Mouse (Mus musculus) T-helper 17 cell (primary cell): ENCODE measurements at regions not wholly inside any gene's neighbourhood (a gene's known extent, or its start where the extent isn't known, plus 50 kb on each side); places are given as distances from the start of the nearest gene placed in this dataset.

Experiments
- in situ Hi-C, 2 experiments: fragments of 300-600 bp; cut with MboI, MseI; formaldehyde crosslinking; loops; 1 replicate in 1 of 2; 2 replicates in 1 of 2; pipeline ENCODE4 v1.15.1; 2025; ENCODE audit warnings: high pct_unique_total_duplicates in 2 of 2

DNA sequence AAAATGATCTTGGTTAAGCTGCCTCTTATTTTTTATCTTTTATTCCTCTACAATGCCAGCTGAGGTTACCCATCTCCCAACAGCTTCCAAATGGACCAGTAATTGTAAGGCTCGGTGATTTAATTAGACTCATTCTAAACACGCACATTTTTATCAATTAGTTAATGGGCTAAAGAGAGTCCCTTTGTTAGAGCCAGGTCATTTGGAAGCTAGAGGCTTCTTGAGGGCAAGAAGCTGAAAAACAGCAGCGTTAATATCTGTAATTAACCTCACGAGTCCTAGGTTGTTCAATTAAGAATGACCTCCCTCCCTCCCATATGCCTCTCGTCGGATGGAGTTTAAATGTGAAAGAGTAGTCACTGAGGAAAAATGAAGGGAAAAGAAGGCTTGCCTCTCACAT lies 66.5 kb downstream of the Otx2 start:
- in situ Hi-C loops, result no loop called here

DNA sequence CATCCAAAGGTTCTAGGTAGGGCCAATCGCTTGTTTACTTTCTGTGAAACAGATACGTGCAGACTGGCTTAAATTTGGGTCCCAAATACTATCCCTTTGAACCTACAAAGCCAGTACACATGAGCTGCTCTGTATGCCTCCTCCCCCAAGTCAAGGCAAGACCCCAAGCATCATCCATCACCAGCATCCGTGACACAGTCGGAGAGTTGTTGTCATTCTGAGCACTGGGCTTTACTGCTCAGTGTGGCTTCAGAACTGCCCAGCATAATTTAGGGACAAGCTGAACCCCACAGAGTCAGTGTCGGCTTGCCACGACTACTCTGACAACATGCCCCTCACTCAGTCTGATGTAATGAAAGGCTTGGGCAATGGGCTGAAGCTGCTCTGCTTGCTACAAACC lies 70.1 kb downstream of the Otx2 start:
- in situ Hi-C loops, result no loop called here

DNA sequence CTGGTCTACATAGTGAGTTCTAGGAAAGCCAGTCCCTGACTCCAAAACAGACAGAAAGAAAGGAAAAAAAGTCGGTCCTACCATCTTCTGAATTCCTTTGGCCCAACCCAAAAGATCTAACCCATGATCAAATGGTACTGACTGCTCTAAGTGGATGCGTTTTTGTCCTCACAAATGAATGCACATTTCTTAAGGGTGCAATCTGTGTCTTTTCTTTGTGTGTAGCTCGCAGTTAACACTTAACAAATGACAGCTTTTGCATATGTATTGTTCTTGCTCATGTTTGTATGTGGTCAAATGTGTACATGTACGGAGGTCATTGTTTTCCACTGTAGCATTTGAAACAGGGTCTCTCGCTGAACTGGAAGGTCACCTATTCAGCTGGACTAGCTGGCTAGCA lies 79.3 kb downstream of the Otx2 start:
- in situ Hi-C loops, result no loop called here

DNA sequence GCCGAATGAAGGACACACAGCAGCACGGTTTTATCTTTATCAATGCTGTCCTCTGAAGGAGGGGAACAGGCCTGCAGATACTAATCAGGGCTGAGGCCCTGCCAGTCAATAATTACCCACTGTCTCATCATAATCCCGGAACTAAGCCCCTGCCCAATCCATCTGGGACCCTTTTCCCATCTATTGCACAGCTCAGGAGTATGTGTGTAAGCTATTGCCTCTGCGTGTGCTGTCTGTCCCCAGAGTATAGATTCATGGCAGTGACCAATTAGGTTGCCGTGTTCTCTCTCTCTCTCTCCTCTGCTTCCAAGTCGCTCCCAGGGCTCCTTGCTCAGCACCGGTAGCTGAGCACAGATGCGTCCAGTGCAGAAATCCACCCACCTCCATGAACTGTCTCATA lies 80.3 kb downstream of the Otx2 start:
- in situ Hi-C loops, result no loop called here

DNA sequence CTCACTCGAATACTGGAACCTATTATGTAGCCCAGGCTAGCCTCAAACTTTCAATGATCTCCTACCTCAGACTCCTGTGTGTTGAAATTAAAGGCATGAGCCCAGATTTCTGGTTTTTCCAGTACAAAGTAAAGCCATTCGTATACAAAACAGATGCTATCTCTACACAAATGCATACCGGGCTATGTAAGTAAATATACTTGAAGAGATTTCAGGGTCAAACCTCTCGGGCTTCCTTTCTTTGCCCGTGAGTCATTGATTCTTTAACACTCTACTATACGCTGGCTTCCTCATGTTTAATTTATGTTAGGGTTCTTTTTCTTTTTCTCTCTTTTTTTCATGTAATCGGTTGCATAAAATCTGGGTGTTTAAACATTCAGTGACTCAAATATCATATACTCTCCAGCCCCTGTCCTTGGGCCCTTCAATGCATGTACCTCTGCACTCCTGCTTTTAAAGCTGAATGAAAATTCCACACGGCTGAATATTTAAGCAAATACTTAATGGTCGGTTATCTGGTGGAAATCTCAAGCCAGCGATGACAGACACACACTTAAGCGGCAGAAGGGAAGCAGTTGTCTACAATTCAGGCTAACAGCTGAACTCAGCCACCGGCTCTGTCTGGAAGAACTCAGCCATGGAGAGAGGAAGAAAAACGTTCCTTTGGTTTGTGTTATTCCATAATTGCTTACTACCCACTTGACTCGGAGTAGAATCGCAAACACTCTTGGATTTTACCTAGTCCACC lies 82.0 kb downstream of the Otx2 start:
- in situ Hi-C loops, result no loop called here

DNA sequence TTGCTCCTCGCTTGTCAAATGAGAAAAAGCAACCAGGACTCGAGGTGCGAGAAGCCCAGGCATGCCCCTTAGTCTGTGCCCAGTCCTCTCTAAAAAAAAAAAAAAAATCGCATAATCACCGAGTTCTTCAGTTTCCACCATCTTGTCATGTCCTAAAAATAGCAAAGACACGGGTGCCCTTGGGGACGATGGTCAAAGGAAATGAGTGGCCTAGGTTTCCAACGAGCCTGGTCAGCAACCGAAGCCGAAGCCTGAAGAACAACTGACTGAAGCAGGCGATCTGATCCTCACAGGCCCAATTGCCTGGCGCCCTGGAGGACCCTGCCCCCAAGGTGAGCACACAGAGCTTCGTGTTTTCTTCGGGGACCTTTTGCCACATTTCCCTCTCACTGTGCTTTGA lies 83.2 kb downstream of the Otx2 start:
- in situ Hi-C loops, result no loop called here

DNA sequence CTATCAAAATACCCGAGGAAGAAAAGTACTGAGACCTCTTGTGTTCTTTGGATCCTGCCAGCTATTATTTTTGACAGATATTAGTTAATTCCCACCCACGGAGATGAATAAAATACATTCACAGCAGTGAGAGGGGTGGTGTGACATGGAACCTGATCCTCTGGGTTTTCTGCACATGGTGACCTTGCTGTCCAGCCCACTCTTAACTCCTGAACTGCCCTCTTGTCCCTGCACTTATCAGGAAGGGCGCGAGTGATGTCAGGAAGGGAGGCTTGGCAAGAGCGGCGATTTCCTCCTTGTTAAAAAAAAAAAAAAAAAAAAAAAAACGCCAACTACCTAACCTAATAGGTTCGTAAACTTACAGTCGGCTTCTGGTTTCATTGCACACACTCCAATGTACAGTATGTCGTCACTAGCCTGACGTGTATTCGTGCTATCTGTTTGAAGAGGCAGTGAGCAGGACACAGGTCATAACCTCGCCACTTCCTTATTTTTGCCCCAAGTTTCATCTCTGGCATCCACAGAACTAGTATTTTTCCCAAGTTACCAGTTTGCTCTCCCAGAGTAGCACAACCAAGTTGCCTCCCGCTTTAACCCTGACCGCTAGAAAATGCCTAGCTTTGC lies 83.8 kb downstream of the Otx2 start:
- in situ Hi-C loops, result loop anchor here in 1 of 2 experiments (10.0 kb wide), 1 partner anchor 525 kb away; no protein-coding TSS in a partner anchor

DNA sequence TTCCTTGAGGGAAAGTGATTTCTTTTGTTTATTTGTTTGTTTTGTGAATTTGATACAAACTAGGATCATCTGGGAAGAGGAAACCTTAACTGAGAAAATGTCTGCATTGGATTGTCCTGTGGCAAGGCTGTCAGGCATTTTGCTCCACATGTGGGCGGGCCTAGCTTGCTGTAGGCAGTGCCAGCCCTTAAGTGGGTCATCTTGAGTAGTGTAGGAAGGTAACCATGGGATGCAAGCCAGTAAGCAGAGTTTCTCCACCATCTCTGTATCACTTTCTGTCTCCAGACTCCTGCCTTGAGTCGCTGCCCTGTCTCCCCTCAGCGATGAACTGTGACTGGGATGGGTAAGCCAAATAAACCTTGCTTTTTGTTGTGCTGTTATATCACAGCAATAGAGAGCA lies 87.8 kb downstream of the Otx2 start:
- in situ Hi-C loops, result loop anchor here in 1 of 2 experiments (10.0 kb wide), 1 partner anchor 529 kb away; no protein-coding TSS in a partner anchor

DNA sequence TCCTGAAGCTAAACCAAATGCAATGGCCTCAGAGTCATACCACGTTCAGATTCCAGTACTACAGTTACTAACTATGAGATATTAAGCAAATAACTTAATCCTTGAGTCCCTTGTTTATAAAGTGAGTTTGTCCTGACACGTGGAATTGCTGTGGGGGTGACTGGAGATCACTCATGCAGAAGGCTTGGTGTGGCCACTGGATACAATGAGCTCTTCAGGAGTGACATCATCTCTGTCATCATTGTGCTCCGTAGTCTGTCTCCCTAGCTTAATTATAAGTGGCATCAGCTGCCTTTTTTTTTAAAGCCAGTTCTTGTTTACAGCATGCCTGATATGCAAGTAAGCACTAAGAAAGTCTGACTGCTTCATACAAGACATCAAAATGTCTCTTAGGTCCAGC lies 89.0 kb downstream of the Otx2 start:
- in situ Hi-C loops, result loop anchor here in 1 of 2 experiments (10.0 kb wide), 1 partner anchor 530 kb away; no protein-coding TSS in a partner anchor

DNA sequence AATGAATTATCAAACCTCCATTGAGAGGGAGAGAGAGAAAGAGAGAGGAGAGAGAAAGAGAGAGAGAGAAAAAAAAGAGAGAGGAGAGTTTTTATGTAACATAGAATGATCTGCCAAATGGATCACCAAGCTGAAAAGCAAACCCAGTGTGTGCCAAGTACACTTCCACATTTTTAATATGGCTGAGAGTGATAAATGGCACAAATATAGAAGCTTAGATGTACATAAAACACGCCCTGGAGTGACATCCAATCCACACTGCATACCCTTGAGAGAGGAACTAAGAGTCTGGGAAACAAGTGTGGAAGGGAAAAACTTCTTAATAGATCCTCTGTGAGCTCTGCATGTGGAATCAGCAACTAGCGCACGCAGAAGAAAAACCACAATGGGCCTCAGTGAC lies 90.1 kb downstream of the Otx2 start:
- in situ Hi-C loops, result loop anchor here in 1 of 2 experiments (10.0 kb wide), 1 partner anchor 531 kb away; no protein-coding TSS in a partner anchor

DNA sequence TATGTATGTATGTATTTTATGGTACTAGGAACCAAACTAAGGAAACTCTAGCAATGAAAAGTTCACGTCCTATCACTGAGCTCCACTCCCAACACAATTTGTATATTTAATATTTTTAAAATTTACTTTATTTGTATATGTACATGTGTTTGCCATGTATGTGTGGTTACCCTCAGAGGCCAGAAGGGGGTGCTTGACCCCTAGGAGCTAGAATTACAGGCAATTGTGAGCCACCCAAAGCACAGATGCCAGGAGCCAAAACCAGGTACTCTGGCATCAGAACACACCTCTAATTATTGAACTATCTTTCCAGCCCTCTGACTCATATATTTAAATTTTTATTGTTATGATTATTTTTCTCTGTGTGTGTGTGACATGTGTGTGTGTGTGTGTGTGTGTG lies 91.5 kb downstream of the Otx2 start:
- in situ Hi-C loops, result loop anchor here in 1 of 2 experiments (10.0 kb wide), 1 partner anchor 533 kb away; no protein-coding TSS in a partner anchor

DNA sequence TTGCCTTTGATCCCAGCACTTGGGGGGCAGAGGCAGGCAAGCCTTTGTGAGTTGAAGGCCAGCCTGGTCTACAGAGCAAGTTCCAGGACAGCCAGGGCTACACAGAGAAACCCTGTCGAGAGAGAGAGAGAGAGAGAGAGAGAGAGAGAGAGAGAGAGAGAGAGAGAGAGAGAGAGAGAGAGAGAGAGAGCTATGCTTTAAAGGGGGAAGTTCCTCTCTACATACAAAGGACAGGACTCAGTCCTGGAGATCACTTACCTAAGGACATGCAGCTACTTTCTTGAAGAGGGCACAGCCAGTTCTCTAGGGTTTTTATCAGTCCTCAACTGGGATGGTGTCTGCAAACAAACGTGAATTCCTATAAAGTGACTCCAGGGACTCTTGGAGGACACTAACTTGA lies 92.3 kb downstream of the Otx2 start:
- in situ Hi-C loops, result loop anchor here in 1 of 2 experiments (10.0 kb wide), 1 partner anchor 533 kb away; no protein-coding TSS in a partner anchor

DNA sequence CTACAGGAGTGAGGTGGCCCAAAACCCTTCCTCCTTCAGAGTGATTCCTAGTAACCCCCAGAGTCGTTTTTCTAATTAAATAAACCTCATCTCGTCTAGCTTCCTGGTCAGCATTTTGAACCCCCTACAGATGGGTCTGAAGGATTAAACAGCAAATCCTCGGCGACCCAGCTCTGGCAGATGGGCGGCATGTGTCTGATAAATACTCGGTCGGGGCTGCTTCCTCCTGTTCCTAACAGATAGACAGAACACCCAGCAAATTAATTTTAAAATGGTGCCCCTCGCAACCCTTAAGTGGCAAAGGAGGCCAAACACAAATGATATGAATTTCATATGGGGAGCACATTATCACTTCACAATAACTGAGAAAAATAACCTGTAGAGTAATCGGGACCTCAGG lies 93.2 kb downstream of the Otx2 start:
- in situ Hi-C loops, result loop anchor here in 1 of 2 experiments (10.0 kb wide), 1 partner anchor 534 kb away; no protein-coding TSS in a partner anchor

DNA sequence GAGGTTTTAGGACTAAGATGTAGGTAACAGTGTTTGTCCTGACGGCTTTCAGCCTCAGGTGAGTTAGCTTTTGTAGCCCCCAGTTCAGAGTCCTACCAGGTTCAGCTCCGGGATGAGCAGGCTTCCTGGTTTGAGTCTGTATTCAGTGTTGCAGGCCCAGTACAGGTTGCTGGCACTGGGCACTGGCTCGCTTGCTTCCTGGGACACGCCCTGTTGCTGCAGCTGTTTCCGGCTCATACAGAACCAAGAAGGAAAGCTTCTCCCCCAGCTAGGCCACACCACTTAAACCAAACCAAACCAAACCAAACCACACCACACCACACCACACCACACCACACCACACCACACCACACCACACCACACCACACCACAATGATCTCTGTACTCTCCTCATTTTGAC lies 93.6 kb downstream of the Otx2 start:
- in situ Hi-C loops, result loop anchor here (10.0 kb wide), 2 partner anchors 535 to 1335 kb away; no protein-coding TSS in a partner anchor
